Mouse (Mus musculus) gastrocnemius, postnatal 4 days (tissue): ENCODE results near the gene Tns1. TPM values are rescaled to one million over a fixed set of nuclear protein-coding genes. Genes with fewer than 3 reads are reported as not detected.
A peak's percentile ranks its signal among the peaks of the same experiment; 100 is the strongest.

Experiments
- DNase-seq, 2 experiments: peaks; one replicate each; pipeline ENCODE4 v3.0.0; 2021 to 2022; ENCODE audit warnings: low spot score in 2 of 2, mixed read lengths in 2 of 2
- total RNA-seq, 2 experiments: library from RNA; stranded (reverse); gene quantifications; 2 replicates each; pipeline ENCODE4 v1.2.3; 2021

The Tns1 gene
- total RNA-seq, 2 experiments from 2014 or later = 259 to 265 TPM

- peak in 1 of 2 experiments; percentile 9 for DNase-seq
Measured at GRCm38 (mm10) chr1:73918001-73918400, 206.2 kb downstream of the Tns1 start.

- DNase-seq = peak in 1 of 2 experiments; percentile 13
Measured at GRCm38 (mm10) chr1:73916298-73916697, 208.0 kb downstream of the Tns1 start.

GRCm38 (mm10) chr1:73915218-73916070 lies 208.8 kb downstream of the Tns1 start:
- DNase-seq = peak in 1 of 2 experiments; percentile 12

GRCm38 (mm10) chr1:73914076-73914475 lies 210.2 kb downstream of the Tns1 start:
- DNase-seq = peak in 1 of 2 experiments; percentile 15

GRCm38 (mm10) chr1:73913071-73914005 lies 210.9 kb downstream of the Tns1 start:
- DNase-seq = peak in 1 of 2 experiments; percentile 15

GRCm38 (mm10) chr1:73912466-73912865 lies 211.8 kb downstream of the Tns1 start:
- peak in 1 of 2 experiments; percentile 13 for DNase-seq

- peak in 1 of 2 experiments; percentile 9 for DNase-seq
Measured at GRCm38 (mm10) chr1:73911981-73912380, 212.3 kb downstream of the Tns1 start.

- DNase-seq = peak in 1 of 2 experiments; percentile 15
Measured at GRCm38 (mm10) chr1:73910701-73911100, 213.5 kb downstream of the Tns1 start.

GRCm38 (mm10) chr1:73910111-73910510 lies 214.1 kb downstream of the Tns1 start:
- DNase-seq = peak in 1 of 2 experiments; percentile 16

- peak in 1 of 2 experiments; percentile 15 for DNase-seq
Measured at GRCm38 (mm10) chr1:73909191-73909983, 214.9 kb downstream of the Tns1 start.

- DNase-seq = peak; percentile 7 to 13
Measured at GRCm38 (mm10) chr1:73908081-73908960, 215.9 kb downstream of the Tns1 start.

- peak in 1 of 2 experiments; percentile 8 for DNase-seq
Measured at GRCm38 (mm10) chr1:73907166-73907565, 217.1 kb downstream of the Tns1 start.

GRCm38 (mm10) chr1:73906376-73906775 lies 217.9 kb downstream of the Tns1 start:
- DNase-seq = peak; percentile 16 to 35

GRCm38 (mm10) chr1:73905811-73906190 lies 218.4 kb downstream of the Tns1 start:
- peak in 1 of 2 experiments; percentile 12 for DNase-seq

GRCm38 (mm10) chr1:73905111-73905810 lies 219.0 kb downstream of the Tns1 start:
- peak in 1 of 2 experiments; percentile 9 for DNase-seq

GRCm38 (mm10) chr1:73904641-73905040 lies 219.6 kb downstream of the Tns1 start:
- DNase-seq = peak in 1 of 2 experiments; percentile 13

- peak in 1 of 2 experiments; percentile 7 for DNase-seq
Measured at GRCm38 (mm10) chr1:73903035-73903434, 221.2 kb downstream of the Tns1 start.

GRCm38 (mm10) chr1:73902171-73902991 lies 221.9 kb downstream of the Tns1 start:
- peak in 1 of 2 experiments; percentile 70 for DNase-seq
